Mouse (Mus musculus) heart, adult 2 months (tissue): ENCODE results near the gene Nrarp.

Experiments used
- CTCF ChIP-seq: fragments of 200-600 bp; IDR thresholded peaks from 2 replicates; pipeline ENCODE4 v1.8.1; 2022; ENCODE audit warnings: antibody characterized with exemption, mild to moderate bottlenecking, moderate library complexity
- POLR2A ChIP-seq: fragments of 200-500 bp; IDR thresholded peaks from 2 replicates; pipeline ENCODE4 v1.6.1; 2011; ENCODE audit warnings: mild to moderate bottlenecking, low read depth, low read length, control low read depth; ENCODE audit not compliant: insufficient read depth

GRCm38 (mm10) chr2:25213266-25213865 lies 32.8 kb downstream of the Nrarp start:
- TF ChIP-seq CTCF (no peak), POLR2A (no peak)
